Comparison of ENCODE assay signal across 9 mouse cellular contexts in the genomic region with DNA sequence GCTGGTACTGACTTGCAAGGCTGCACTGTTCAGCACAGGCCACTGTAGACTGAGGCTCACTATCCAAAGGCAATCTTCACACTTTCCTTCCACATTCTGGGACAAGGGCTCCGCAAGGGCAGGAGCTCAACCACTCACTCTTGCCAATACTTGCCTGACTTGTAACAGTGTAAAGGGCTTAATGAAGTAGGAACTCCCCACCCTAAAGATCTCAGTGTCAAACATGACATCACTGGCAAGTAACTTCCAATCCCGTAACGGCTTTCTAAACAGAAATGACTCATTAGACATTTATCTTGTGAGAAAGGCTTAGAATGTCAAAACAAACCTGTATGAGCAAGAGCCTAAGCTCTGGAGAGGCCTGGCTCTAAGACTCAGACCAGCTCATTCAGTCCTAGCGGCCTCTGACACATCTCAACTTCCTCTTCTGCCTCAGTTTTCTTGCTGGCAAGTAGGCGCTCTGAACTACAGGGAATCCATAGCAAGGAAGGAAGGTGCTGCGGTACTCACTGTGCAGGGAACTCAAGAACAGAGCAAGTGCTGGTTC. TPM values are rescaled to one million over a fixed set of nuclear protein-coding genes. Genes with fewer than 3 reads are reported as not detected.
DNase-seq lines count a peak whose midpoint lies in the region; ATAC-seq and TF ChIP-seq lines count a peak whose summit lies in the region.
"Had no signal": no experiment of that assay in that cellular context is flagged by ENCODE, and none has a peak within 500 bp of the region (broad histone marks: within the 10 kb centered on the region; RNA-seq: fewer than 3 reads in every experiment).

No protein-coding gene starts in this region.

- DNase-seq in layer of hippocampus, adult 2 months (ENCODE audit: low spot score in 2 of 2), result no peak
- DNase-seq in layer of hippocampus, postnatal 25 days (ENCODE audit: extremely low spot score in 1 of 2, low spot score in 1 of 2), result no peak
- peak; percentile 74 for DNase-seq in Patski (ENCODE audit: low read depth, low spot score)
- peak; percentile 46 for DNase-seq in skeletal muscle tissue, adult 2 months (ENCODE audit: low read depth, low spot score)
- no peak for DNase-seq in thymus, postnatal 10 days (ENCODE audit: low spot score in 2 of 2)
- DNase-seq in cerebellum, adult 2 months, result no peak
- no peak for DNase-seq in left cerebral cortex, adult 11 months (ENCODE audit: low spot score)
- DNase-seq: gastrocnemius, postnatal 10 days had no signal

- H3K27me3 ChIP-seq in Patski, result no peaks in the 10 kb centered on the region
- no peaks in the 10 kb centered on the region for H3K27me3 ChIP-seq in intestine, embryonic 15.5 days (replicated peaks)
- H3K27me3 ChIP-seq in cerebellum, adult 2 months (ENCODE audit: control insufficient read depth, insufficient read depth, low read length), result no peaks in the 10 kb centered on the region

- no peak for TF ChIP-seq POLR2A in cerebellum, adult 2 months (IDR thresholded peaks at IDR 0.05; ENCODE audit: borderline replicate concordance, insufficient read depth, low read length)

- no peak overlapping the region for H3K4me3 ChIP-seq in layer of hippocampus, adult 2 months
- no peak overlapping the region for H3K4me3 ChIP-seq in intestine, embryonic 15.5 days (replicated peaks)
- H3K4me3 ChIP-seq in cerebellum, adult 2 months (replicated peaks; ENCODE audit: insufficient read depth, low read depth, low read length), result no peak overlapping the region

- peak overlapping the region; percentile 32; the same call in 1 of the 2 replicates for H3K27ac ChIP-seq in layer of hippocampus, adult 2 months
- peak overlapping the region; percentile 49 for H3K27ac ChIP-seq in intestine, embryonic 15.5 days
- no peak overlapping the region; the same call in 1 of the 2 replicates for H3K27ac ChIP-seq in cerebellum, adult 2 months (ENCODE audit: insufficient read depth, low read length)

- no peak for TF ChIP-seq CTCF in layer of hippocampus, adult 2 months (conservative IDR thresholded peaks at IDR 0.05)
- TF ChIP-seq CTCF in Patski (IDR thresholded peaks at IDR 0.05), result no peak
- no peak for TF ChIP-seq CTCF in cerebellum, adult 2 months (IDR thresholded peaks at IDR 0.05; ENCODE audit: borderline replicate concordance, insufficient read depth, low read depth, low read length)

- 0 out of 2 replicates have a peak overlapping the region, but pooled peaks have one; percentile 5 for H3K4me2 ChIP-seq in intestine, embryonic 15.5 days (replicated peaks)

- no peak overlapping the region for H3K9ac ChIP-seq in intestine, embryonic 15.5 days

- peaks cover 32% of the 10 kb centered on the region for H3K4me1 ChIP-seq in intestine, embryonic 15.5 days (replicated peaks)
- H3K4me1 ChIP-seq in cerebellum, adult 2 months (ENCODE audit: control insufficient read depth, insufficient read depth, low read length), result peaks cover 10% of the 10 kb centered on the region

- no peaks in the 10 kb centered on the region for H3K9me3 ChIP-seq in intestine, embryonic 15.5 days

- H3K36me3 ChIP-seq in intestine, embryonic 15.5 days, result peaks cover 22% of the 10 kb centered on the region

- ATAC-seq in Patski, result peak; percentile 90
- ATAC-seq in intestine, embryonic 15.5 days, result peak; percentile 43

- CTCF ChIA-PET in Patski (lab: Charles Lee), result interaction anchor here (1.0 to 2.0 kb wide), 5 partner anchors 9 to 184 kb away, joined by 3 to 5 read pairs (median 4); no protein-coding TSS in a partner anchor

- WGBS in intestine, embryonic 15.5 days, result 44% methylated on average over 6 of the region's 6 CpGs
- WGBS in cerebellum, adult 2 months, result 79% methylated on average over 6 of the region's 6 CpGs

- POLR2A ChIA-PET in Patski (lab: Charles Lee), result interaction anchor here (1.2 to 1.4 kb wide), 3 partner anchors 12 to 38 kb away, joined by 4 to 5 read pairs (median 4); no protein-coding TSS in a partner anchor

- in situ Hi-C loops in Patski (cut with MboI; ENCODE audit: low pct_unique_long_range_greater_than_20kb), result no loop called here

RNA-seq across cellular contexts. Expression of gene Rac1, which starts 9.7 kb away (rescaled TPM):
- 100 to 1,000 TPM; 393 to 396 TPM for total RNA-seq in layer of hippocampus, adult 2 months (2021)
- total RNA-seq in layer of hippocampus, postnatal 25 days (2021), result 100 to 1,000 TPM; 409 to 455 TPM
- polyA plus RNA-seq in Patski (2021), result 464 TPM
- 416 and 446 TPM in 2 replicates for polyA plus RNA-seq in intestine, embryonic 15.5 days (2015; fragmentation: Nextera tagmentation; extraction: Ambion mirVana)
- polyA plus RNA-seq in cerebellum, adult 2 months (2012; rRNA removed), result 557 and 572 TPM in 2 replicates

RNA-seq across cellular contexts. Expression of gene Daglb, which starts 53.7 kb away (rescaled TPM):
- 10 to 100 TPM; 27.7 to 32.1 TPM for total RNA-seq in layer of hippocampus, adult 2 months (2021)
- total RNA-seq in layer of hippocampus, postnatal 25 days (2021), result 10 to 100 TPM; 25.0 to 26.7 TPM
- polyA plus RNA-seq in Patski (2021), result 7.3 TPM
- polyA plus RNA-seq in intestine, embryonic 15.5 days (2015; fragmentation: Nextera tagmentation; extraction: Ambion mirVana), result 11.1 and 13.1 TPM in 2 replicates
- polyA plus RNA-seq in cerebellum, adult 2 months (2012; rRNA removed), result 27.8 and 30.4 TPM in 2 replicates

Comparison
In these comparisons a context has a peak if more than half of its experiments do, and no peak if none do; other contexts are left out.
1. DNase-seq: peak in Patski (single experiment) and skeletal muscle tissue, adult 2 months (single experiment); none in layer of hippocampus, adult 2 months (0 of 2), layer of hippocampus, postnatal 25 days (0 of 2), thymus, postnatal 10 days (0 of 2), cerebellum, adult 2 months (0 of 2) and left cerebral cortex, adult 11 months (single experiment).